Mouse (Mus musculus) forebrain, embryonic 12.5 days (tissue): Measurements from ENCODE around the gene Gpr31b. TPM values are rescaled to one million over a fixed set of nuclear protein-coding genes. Genes with fewer than 3 reads are reported as not detected.
A peak's percentile ranks its signal among the peaks of the same experiment; 100 is the strongest.
"Not testable (repeated sequence)": the region's sequence is repeated elsewhere in the genome, so short reads cannot be mapped to it uniquely, and the experiment has no call there.

ENCODE experiments used
- ATAC-seq: fragments of 200-750 bp; cut with Nextera tagmentation; 2 replicates; pipeline ENCODE4 v1.8.0; 2017; ENCODE audit warnings: moderate TSS enrichment; ENCODE audit not compliant: low FRiP score
- H3K27ac ChIP-seq: fragments of 300-500 bp; sonication (generic); 2 replicates; pipeline ENCODE4 v1.5.1; 2016; ENCODE audit warnings: mild to moderate bottlenecking
- H3K27me3 ChIP-seq: fragments of 300-500 bp; sonication (generic); 2 replicates; pipeline ENCODE4 v1.6.1; 2016; ENCODE audit warnings: mild to moderate bottlenecking
- H3K36me3 ChIP-seq: fragments of 300-500 bp; sonication (generic); replicated peaks from 2 replicates; pipeline ENCODE4 v1.6.1; 2016; ENCODE audit warnings: mild to moderate bottlenecking
- H3K4me1 ChIP-seq: fragments of 300-500 bp; sonication (generic); 2 replicates; pipeline ENCODE4 v1.6.1; 2016
- H3K4me2 ChIP-seq: fragments of 300-500 bp; sonication (generic); 2 replicates; pipeline ENCODE4 v1.6.1; 2016; ENCODE audit warnings: mild to moderate bottlenecking, moderate library complexity
- H3K4me3 ChIP-seq: fragments of 300-500 bp; sonication (generic); replicated peaks from 2 replicates; pipeline ENCODE4 v1.5.1; 2016; ENCODE audit warnings: mild to moderate bottlenecking
- H3K9ac ChIP-seq: fragments of 300-500 bp; sonication (generic); 2 replicates; pipeline ENCODE4 v1.6.1; 2016; ENCODE audit warnings: mild to moderate bottlenecking
- H3K9me3 ChIP-seq: fragments of 300-500 bp; sonication (generic); 2 replicates; pipeline ENCODE4 v1.6.1; 2016
- WGBS: fragments of 180-500 bp; shearing (Covaris S2); methylation state at CpG from one replicate; pipeline ENCODE4 v1.1.7; 2016; 5-methylcytosine and 5-hydroxymethylcytosine counted together
- polyA plus RNA-seq: library from polyadenylated mRNA; unstranded; fragments of >200 nt; fragmentation: Nextera tagmentation; extraction: Ambion mirVana; gene quantifications from 2 replicates; pipeline ENCODE4 v1.2.1, GENCODE M21; 2016

Gpr31b gene
- polyA plus RNA-seq: not detected in 2 replicates

DNA sequence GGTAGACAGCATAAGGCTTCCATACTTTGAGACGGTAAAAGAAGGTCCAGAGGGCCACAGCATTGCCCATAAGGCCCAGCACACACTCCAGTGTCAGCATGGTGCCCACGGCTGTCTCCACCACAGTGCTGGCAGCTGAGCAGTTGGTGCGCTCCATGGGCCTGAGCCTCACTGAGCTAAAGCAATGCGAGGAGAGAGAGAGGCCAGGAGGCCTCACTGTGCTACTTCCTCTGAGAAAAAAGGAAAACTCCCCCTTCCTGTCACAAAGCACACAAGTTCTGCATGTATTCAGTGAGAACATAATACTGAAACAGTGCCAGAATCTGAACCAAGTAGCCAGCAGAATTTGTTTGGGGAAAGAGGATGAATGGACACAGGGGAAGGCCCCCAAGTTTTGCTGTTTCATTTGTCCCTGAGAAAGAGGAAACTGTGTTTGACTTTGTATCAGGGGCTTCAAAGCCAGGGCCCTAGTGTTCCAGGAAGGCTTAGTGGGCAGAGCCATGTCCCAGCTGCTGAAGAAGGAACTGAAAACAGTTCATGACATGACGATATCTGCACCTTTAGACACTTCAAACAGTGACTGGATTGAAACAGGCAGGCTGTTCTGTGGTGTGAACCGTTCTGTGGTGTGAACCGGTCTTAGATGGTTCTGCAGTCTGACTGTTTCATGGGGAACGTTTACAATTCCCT is at the start of gene Gpr31b:
Gene Gpr31b, minus strand, starts transcription at position 173 of the 690 bp plus-strand sequence.
- ATAC-seq, H3K9ac ChIP-seq: not testable (repeated sequence)
- WGBS: 75% methylated on average over 2 of the region's 8 CpGs

DNA sequence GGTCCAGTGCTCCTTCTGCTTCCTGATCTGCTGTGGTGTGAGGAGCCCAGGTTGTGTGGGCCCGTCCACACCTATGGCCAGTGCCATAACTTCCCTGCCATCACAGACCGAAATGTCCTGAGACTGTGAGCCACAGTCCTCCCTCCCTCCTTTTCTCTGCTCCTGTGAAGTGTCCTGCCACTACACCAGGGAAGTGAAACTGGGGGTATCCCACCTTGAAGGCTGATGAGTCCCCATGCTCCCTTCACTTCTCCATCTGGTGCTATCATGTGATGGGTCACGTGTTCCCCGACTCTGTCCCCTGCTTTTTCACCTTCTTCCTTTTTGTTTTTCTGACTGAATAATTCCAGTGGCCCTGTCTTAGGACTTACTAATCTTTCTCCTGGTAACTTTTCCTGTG is 40.9 kb upstream of the Gpr31b start:
- not testable (repeated sequence) for H3K27ac ChIP-seq, ATAC-seq, H3K9ac ChIP-seq, H3K9me3 ChIP-seq, H3K36me3 ChIP-seq, H3K4me2 ChIP-seq, H3K27me3 ChIP-seq, H3K4me3 ChIP-seq, H3K4me1 ChIP-seq
- 95% methylated on average over 2 of the region's 4 CpGs for WGBS

More for the DNA sequence above, at the start of gene Gpr31b:
- not testable (repeated sequence) for H3K36me3 ChIP-seq, H3K27ac ChIP-seq, H3K4me2 ChIP-seq, H3K4me3 ChIP-seq, H3K4me1 ChIP-seq, H3K9me3 ChIP-seq, H3K27me3 ChIP-seq

DNA sequence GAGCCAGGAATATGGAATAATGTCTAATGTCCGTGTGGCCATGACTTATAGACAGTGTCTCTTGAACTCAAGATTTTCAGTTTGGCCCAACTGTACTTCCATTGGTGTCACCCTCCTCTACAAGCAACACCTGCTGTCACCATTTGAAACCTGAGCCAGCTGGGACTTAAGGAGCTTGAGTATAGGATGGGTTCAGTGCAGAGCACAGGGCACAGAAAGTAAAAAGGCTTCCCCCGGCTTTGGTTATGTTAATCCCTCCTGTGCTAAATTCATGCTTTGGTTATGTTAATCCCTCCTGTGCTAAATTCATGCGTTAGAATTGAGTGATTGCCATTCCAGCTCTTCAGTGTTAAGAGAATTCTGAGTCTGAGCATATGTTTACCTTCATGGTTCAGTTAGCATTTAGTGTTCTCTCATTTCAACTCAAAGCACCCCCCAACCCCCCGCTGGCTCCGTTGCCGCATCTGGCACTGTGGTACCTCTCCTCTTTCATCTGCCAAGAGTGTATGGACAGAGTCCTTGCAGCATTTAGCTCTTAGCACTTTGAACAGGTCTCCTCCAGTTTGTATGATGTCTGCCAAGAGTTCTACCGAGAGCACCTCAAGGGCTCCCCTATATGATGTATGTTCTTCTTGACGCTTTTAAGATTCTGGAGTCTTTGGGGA is 40.1 kb upstream of the Gpr31b start:
- not testable (repeated sequence) for ATAC-seq, H3K4me2 ChIP-seq, H3K9ac ChIP-seq, H3K36me3 ChIP-seq, H3K27ac ChIP-seq, H3K4me3 ChIP-seq, H3K9me3 ChIP-seq, H3K4me1 ChIP-seq, H3K27me3 ChIP-seq
- WGBS: 47% methylated on average over 6 of the region's 8 CpGs

DNA sequence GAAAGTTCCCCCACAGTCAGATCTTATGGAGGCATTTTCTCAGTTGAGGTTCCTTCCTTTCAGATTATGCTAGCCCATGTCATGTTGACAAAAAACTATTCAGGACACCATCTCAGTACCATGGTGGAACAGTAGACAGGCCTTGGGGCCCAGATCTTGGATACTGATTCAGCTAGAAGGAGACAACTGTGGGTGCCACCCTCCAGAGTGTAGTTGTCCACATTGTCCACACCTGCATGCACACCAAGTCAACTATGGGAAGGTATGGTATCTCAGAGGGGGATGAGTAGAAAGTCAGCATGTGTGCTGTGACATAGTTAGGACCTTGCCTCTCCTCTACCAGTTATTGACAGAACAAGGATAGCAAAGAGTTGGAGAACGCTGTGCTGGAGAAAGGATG is 39.4 kb upstream of the Gpr31b start:
- not testable (repeated sequence) for H3K36me3 ChIP-seq, ATAC-seq, H3K9ac ChIP-seq, H3K4me2 ChIP-seq, H3K4me1 ChIP-seq, H3K9me3 ChIP-seq, H3K4me3 ChIP-seq, H3K27ac ChIP-seq, H3K27me3 ChIP-seq
- 100% methylated on average over 1 of the region's 1 CpGs for WGBS

DNA sequence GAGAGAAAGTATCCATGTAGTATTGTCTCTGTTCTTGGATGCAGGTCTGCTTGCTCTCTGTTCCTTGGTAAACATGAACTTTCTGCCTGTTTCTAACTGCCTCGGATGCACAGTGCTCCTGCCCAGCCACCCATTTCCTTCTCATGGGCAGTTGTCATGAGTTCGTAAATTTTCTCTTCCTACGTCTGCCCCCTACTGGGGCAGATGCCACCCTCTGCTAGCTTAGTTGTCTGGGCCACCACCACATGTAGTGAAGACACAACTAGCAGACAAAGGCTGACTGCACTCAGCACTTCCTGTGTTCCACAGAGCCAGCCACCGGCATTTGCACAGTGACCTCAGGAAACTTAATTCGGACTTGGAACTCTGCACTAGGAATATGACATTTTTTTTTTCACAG is 17.1 kb upstream of the Gpr31b start:
- not testable (repeated sequence) for H3K4me3 ChIP-seq, H3K4me2 ChIP-seq, H3K9me3 ChIP-seq, H3K4me1 ChIP-seq, H3K27ac ChIP-seq, H3K27me3 ChIP-seq, ATAC-seq, H3K36me3 ChIP-seq, H3K9ac ChIP-seq
- WGBS: 82% methylated on average over 3 of the region's 5 CpGs

DNA sequence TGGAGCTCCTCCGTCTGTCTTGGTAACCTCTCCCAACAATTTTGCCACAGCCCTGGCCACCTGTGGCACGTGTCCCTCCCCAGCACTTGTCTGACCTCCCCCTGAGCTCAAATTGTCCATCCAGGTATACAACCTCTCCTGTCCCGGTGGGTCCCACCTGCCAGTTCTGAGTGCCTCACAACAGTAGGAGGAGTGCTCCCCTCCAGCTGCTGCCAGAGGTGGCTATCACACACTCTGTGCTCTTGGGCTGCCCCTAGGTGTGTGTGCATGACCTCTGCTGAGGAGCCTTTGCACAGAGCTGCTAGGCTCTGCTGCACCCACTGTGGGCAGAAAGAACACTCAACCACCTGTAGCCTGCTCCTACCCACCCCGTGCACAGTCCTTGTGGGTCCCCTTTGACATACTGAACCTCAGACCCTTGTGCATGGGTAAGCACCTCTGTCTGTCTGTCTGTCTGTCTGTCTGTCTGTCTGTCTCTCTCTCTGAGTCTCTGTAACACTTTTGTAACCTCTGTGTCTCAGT is 15.8 kb upstream of the Gpr31b start:
- not testable (repeated sequence) for H3K27me3 ChIP-seq, H3K4me2 ChIP-seq, H3K36me3 ChIP-seq, H3K9me3 ChIP-seq, H3K9ac ChIP-seq, H3K4me1 ChIP-seq, H3K4me3 ChIP-seq, H3K27ac ChIP-seq, ATAC-seq
- WGBS: 87% methylated on average over 1 of the region's 4 CpGs

DNA sequence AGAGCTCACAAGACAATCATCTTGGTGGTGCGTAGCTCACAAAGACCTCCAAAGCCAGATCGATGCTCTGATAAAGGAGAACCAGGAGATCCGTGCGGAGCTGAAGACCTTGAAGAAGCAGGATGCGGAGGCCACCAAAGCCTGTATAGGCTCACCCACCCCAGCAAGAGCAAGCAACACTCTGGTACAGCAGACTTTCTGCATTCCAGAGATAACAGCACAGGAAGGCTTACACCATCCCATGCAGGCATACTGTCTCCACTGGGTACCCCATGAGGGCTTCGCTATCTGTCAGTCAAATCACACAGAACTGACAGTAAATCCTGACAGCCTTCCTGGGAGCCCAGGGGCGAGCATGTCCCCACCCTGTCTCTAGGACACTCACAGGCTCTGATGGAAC is 10.8 kb upstream of the Gpr31b start:
- H3K36me3 ChIP-seq, H3K9me3 ChIP-seq, ATAC-seq, H3K4me2 ChIP-seq, H3K27ac ChIP-seq, H3K4me3 ChIP-seq, H3K27me3 ChIP-seq, H3K9ac ChIP-seq, H3K4me1 ChIP-seq: not testable (repeated sequence)
- 90% methylated on average over 7 of the region's 7 CpGs for WGBS

DNA sequence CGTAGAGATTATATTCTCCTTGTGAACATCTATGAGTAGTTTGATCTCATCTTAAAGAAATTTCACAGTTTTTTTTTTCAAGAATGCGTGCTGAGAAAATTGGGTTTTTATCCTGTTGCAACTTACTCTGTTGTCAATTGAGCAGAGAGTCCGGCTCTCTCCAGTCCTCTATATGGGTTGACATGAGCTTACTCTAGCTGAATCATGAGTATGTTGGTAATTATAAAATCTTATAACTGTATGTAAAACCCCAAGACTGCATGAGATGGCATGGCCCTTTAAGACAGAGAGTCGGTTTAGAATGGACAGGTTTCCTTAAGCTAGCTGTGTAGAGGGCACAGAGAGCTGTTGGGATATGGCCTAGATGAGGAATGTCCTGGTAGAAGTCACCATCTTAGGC is 8.7 kb upstream of the Gpr31b start, which contains the start of gene Tcp10b:
Gene Tcp10b, plus strand, starts transcription at position 301 of the 400 bp plus-strand sequence.
- H3K9me3 ChIP-seq, H3K36me3 ChIP-seq, H3K4me3 ChIP-seq, H3K4me2 ChIP-seq, ATAC-seq, H3K4me1 ChIP-seq, H3K27ac ChIP-seq, H3K27me3 ChIP-seq, H3K9ac ChIP-seq: not testable (repeated sequence)
- WGBS: 92% methylated on average over 4 of the region's 4 CpGs

DNA sequence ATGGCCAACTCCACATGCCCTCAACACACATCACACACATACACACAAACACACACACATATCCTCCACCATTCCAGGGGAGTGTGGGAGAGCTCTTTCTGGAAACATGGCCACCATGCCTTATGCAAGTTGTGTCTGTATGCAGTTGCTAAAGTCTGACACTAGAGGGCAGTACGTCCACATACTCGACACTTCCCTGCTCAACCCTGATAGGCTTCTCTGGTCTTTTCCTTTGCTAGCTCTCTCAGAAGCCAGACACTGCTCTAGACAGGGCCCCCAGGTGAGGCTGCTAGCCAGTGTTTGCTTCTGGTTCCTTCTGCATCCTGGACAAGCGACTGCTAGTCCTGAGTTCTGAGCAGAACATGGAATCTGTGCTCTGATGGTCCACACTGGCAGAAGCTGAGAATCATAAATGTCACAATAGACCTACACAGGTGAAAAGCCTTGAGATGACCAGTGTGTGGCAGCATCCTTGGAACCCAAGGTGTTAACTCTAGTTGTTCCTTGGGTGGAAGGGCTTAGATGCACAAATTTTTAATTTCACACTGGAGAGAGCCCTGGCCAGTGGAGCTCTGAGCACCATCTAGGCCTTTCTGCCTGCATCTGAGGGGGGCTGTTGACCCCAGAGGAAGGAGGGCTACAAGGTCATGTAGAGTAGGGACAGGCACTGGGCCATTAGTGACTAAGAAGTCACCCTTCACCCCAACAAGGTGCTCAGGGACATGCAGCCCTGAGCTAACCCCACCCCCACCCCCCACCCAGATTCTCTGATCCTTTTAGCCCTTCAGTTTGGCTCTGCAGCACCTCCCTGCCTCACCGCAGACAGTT is 8.0 kb downstream of the Gpr31b start:
- peak; percentile 80 for ATAC-seq
- H3K27ac ChIP-seq, H3K9me3 ChIP-seq, H3K4me3 ChIP-seq, H3K27me3 ChIP-seq, H3K9ac ChIP-seq, H3K36me3 ChIP-seq, H3K4me1 ChIP-seq, H3K4me2 ChIP-seq: not testable (repeated sequence)
- 3% methylated on average over 4 of the region's 4 CpGs for whole genome bisulfite sequencing

DNA sequence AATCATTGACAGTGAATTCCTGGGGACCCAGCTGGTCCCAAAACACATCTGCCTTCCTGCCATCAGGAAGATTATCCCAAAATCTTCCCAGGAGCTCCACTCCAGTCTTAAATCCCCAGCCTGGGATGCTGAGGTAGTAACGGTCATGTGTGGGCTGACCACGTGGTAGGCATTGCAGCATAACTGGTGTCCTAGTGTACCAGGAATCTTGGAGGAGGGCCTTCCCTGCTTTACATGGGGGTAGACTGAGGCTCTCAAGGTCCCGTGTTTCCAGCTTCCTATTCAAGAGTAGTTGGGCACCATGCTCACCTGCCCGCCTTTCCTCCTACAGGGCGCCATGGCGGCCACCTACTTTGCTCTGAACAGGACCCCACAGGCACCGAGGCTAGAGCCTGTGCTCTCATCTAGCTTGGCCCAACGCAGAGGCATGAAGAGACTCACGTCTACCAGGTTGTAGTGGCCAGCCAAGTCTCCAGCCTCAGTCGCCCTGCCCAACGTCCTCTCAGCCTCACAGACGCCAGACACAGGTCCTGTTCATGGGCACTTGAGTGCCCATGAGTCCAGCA is 15.4 kb downstream of the Gpr31b start:
- not testable (repeated sequence) for H3K27ac ChIP-seq, H3K4me2 ChIP-seq, H3K36me3 ChIP-seq, H3K4me3 ChIP-seq, H3K4me1 ChIP-seq, H3K27me3 ChIP-seq, H3K9ac ChIP-seq, H3K9me3 ChIP-seq, ATAC-seq
- 81% methylated on average over 4 of the region's 12 CpGs for WGBS

DNA sequence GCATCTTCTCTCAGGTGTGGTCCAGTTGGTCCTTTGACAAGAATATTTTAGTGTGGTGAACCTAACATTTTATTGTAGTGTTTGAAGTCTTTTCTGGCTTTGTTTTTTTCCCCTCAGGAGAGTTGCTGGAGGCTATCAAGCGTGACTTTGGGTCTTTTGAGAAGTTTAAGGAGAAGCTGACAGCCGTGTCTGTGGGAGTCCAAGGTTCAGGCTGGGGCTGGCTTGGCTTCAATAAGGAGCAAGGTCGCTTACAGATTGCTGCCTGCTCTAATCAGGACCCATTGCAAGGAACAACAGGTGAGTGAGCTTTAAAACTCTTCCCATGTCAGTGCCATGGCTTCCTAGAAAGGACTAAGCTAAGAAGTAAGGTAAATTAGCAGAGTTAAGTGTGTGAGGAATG is 38.8 kb downstream of the Gpr31b start:
- Histone ChIP-seq H3K27ac (no peak overlapping the region), H3K4me3 (no peak overlapping the region), H3K4me2 (no peak overlapping the region), H3K4me1 (peaks cover 9% of the 10 kb centered on the region), H3K9me3 (no peaks in the 10 kb centered on the region), H3K36me3 (peaks cover 42% of the 10 kb centered on the region), H3K27me3 (no peaks in the 10 kb centered on the region), H3K9ac (no peak overlapping the region)
- WGBS: 83% methylated on average over 3 of the region's 3 CpGs
- no peak for ATAC-seq

DNA sequence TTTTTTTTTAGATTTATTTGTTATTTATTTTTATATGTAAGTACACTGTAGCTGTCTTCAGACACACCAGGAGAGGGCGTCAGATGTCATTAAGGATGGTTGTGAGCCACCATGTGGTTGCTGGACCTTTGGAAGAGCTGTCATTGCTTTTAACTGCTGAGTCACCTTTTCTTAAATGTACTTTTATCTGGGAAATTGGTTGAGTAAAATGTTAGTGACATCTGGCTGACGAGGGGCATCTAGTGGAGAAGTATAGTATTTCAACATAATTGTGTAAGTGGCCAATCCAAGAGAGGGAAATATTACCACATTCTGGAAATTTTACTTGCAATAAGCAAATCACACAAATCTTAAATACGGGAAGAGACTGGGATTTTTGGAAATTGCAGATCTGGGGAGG is 42.2 kb downstream of the Gpr31b start:
- no peaks in the 10 kb centered on the region for H3K27me3 ChIP-seq
- H3K36me3 ChIP-seq: peaks cover 27% of the 10 kb centered on the region
- no peak overlapping the region for H3K27ac ChIP-seq
- H3K9me3 ChIP-seq: no peaks in the 10 kb centered on the region
- no peak overlapping the region for H3K9ac ChIP-seq
- ATAC-seq: no peak
- H3K4me3 ChIP-seq: no peak overlapping the region
- WGBS: 40% methylated on average over 3 of the region's 3 CpGs
- no peak overlapping the region for H3K4me2 ChIP-seq
- H3K4me1 ChIP-seq: peaks cover 9% of the 10 kb centered on the region
